ENCODE assay signal across 8 mouse cellular contexts in genomic region chr8:70760775-70761406, GRCm38 (mm10). TPM values are rescaled to one million over a fixed set of nuclear protein-coding genes. Genes with fewer than 3 reads are reported as not detected.
DNase-seq lines count a peak whose midpoint lies in the region; ATAC-seq and TF ChIP-seq lines count a peak whose summit lies in the region.

TSS of gene Mpv17l2 (minus strand) at chr8:70760946.

- H3K27ac ChIP-seq in bone marrow, adult 2 months (ENCODE audit: control insufficient read depth, insufficient read depth, low read depth, low read length, poor library complexity): peak within 1 kb of the TSS; percentile 87
- peak within 1 kb of the TSS; percentile 82 for H3K27ac ChIP-seq in embryonic facial prominence, embryonic 15.5 days (replicated peaks)
- H3K27ac ChIP-seq in limb, embryonic 14.5 days (replicated peaks; ENCODE audit: low read depth, low read length): 0 out of 2 replicates have a peak within 1 kb of the TSS, but pooled peaks have one; percentile 33
- H3K27ac ChIP-seq in midbrain, postnatal 0 days (ENCODE audit: low read depth, low read length): peak within 1 kb of the TSS; percentile 71

- peak within 1 kb of the TSS; percentile 70 for H3K4me3 ChIP-seq in bone marrow, adult 2 months (replicated peaks; ENCODE audit: control insufficient read depth, low read depth, low read length)
- peak within 1 kb of the TSS; percentile 58 for H3K4me3 ChIP-seq in embryonic facial prominence, embryonic 15.5 days (replicated peaks)
- peak within 1 kb of the TSS; percentile 71 for H3K4me3 ChIP-seq in limb, embryonic 14.5 days (replicated peaks; ENCODE audit: low read length)
- peak within 1 kb of the TSS; percentile 66 for H3K4me3 ChIP-seq in midbrain, postnatal 0 days (ENCODE audit: low read depth, low read length)

- peak; percentile 84 for TF ChIP-seq POLR2A in bone marrow, adult 2 months (IDR thresholded peaks at IDR 0.05; ENCODE audit: borderline replicate concordance, control insufficient read depth, low read depth, low read length)
- no peak for TF ChIP-seq POLR2A in limb, embryonic 14.5 days (IDR thresholded peaks at IDR 0.05; ENCODE audit: borderline replicate concordance, extremely low read depth, insufficient read depth, insufficient read length)

- H3K9ac ChIP-seq in embryonic facial prominence, embryonic 15.5 days: peak within 1 kb of the TSS; percentile 60
- peak within 1 kb of the TSS; percentile 72 for H3K9ac ChIP-seq in limb, embryonic 14.5 days (ENCODE audit: low read depth, low read length, severe bottlenecking)
- peak within 1 kb of the TSS; percentile 73 for H3K9ac ChIP-seq in midbrain, postnatal 0 days (replicated peaks; ENCODE audit: low read length, poor library complexity, severe bottlenecking)

- peaks cover 12% of the 10 kb centered on the region for H3K4me1 ChIP-seq in bone marrow, adult 2 months (ENCODE audit: control insufficient read depth, insufficient read depth, low read length)
- H3K4me1 ChIP-seq in embryonic facial prominence, embryonic 15.5 days: peaks cover 39% of the 10 kb centered on the region
- H3K4me1 ChIP-seq in limb, embryonic 14.5 days (ENCODE audit: control insufficient read depth, insufficient read depth, low read length): peaks cover 11% of the 10 kb centered on the region
- peaks cover 9% of the 10 kb centered on the region; the same call in 1 of the 2 replicates for H3K4me1 ChIP-seq in midbrain, postnatal 0 days (ENCODE audit: insufficient read depth, low read length)

- DNase-seq in 416B (ENCODE audit: low read depth): peak; percentile 99
- DNase-seq in heart, adult 8-10 months (ENCODE audit: low spot score): peak; percentile 97
- DNase-seq in kidney, adult 9 months: peak; percentile 99
- peak; percentile 97 for DNase-seq in limb, embryonic 14.5 days (ENCODE audit: low spot score)
- DNase-seq in midbrain, postnatal 0 days (ENCODE audit: low spot score): peak; percentile 99
- peak; percentile 90 to 91 for DNase-seq in spleen, postnatal 14 days (ENCODE audit: low spot score in 2 of 2)

- peak within 1 kb of the TSS; percentile 95 for H3K4me2 ChIP-seq in embryonic facial prominence, embryonic 15.5 days (replicated peaks)
- H3K4me2 ChIP-seq in limb, embryonic 14.5 days (replicated peaks; ENCODE audit: low read depth, low read length, severe bottlenecking): peak within 1 kb of the TSS; percentile 98
- H3K4me2 ChIP-seq in midbrain, postnatal 0 days (ENCODE audit: low read depth, low read length, poor library complexity, severe bottlenecking): peak within 1 kb of the TSS; percentile 98

- TF ChIP-seq CTCF in bone marrow, adult 2 months (IDR thresholded peaks at IDR 0.05; ENCODE audit: control insufficient read depth, insufficient read depth, low read length): no peak
- TF ChIP-seq CTCF in midbrain, postnatal 0 days (IDR thresholded peaks at IDR 0.05): no peak

- WGBS in bone marrow, adult 2 months: under 1% methylated on average over 54 of the region's 55 CpGs
- under 1% methylated on average over 55 of the region's 55 CpGs for WGBS in embryonic facial prominence, embryonic 15.5 days
- WGBS in limb, embryonic 14.5 days: under 1% methylated on average over 54 of the region's 55 CpGs
- under 1% methylated on average over 47 of the region's 55 CpGs for WGBS in midbrain, postnatal 0 days

- H3K27me3 ChIP-seq in embryonic facial prominence, embryonic 15.5 days: no peaks in the 10 kb centered on the region
- no peaks in the 10 kb centered on the region for H3K27me3 ChIP-seq in limb, embryonic 14.5 days (ENCODE audit: control insufficient read depth, insufficient read depth, low read length)
- 0 out of 2 replicates have a peak, but pooled peaks cover 1% of the 10 kb centered on the region for H3K27me3 ChIP-seq in midbrain, postnatal 0 days (ENCODE audit: insufficient read depth, low read length)

- peak; percentile 96 for ATAC-seq in embryonic facial prominence, embryonic 15.5 days (ENCODE audit: insufficient number of reproducible peaks, low FRiP score, low TSS enrichment, low read depth)
- ATAC-seq in limb, embryonic 14.5 days (ENCODE audit: low FRiP score, low read depth): peak; percentile 97
- peak; percentile 93 for ATAC-seq in midbrain, postnatal 0 days (ENCODE audit: low FRiP score)

- no peaks in the 10 kb centered on the region for H3K9me3 ChIP-seq in embryonic facial prominence, embryonic 15.5 days (replicated peaks)
- H3K9me3 ChIP-seq in limb, embryonic 14.5 days (ENCODE audit: control insufficient read depth, low read length): no peaks in the 10 kb centered on the region
- H3K9me3 ChIP-seq in midbrain, postnatal 0 days (ENCODE audit: low read length): no peaks in the 10 kb centered on the region

- H3K36me3 ChIP-seq in embryonic facial prominence, embryonic 15.5 days: peaks cover 30% of the 10 kb centered on the region
- H3K36me3 ChIP-seq in limb, embryonic 14.5 days (ENCODE audit: control insufficient read depth, insufficient read depth, low read length): peaks cover 23% of the 10 kb centered on the region
- peaks cover 29% of the 10 kb centered on the region for H3K36me3 ChIP-seq in midbrain, postnatal 0 days (ENCODE audit: insufficient read depth, low read length)

RNA-seq across cellular contexts. Expression of gene Mpv17l2, which starts in this region (rescaled TPM):
- 15.1 and 28.2 TPM in 2 replicates for polyA plus RNA-seq in bone marrow, adult 2 months (2011; ENCODE audit: insufficient read depth, insufficient read length, low replicate concordance, missing spikeins)
- 41.7 and 42.3 TPM in 2 replicates for polyA plus RNA-seq in embryonic facial prominence, embryonic 15.5 days (2015; fragmentation: Nextera tagmentation; extraction: Ambion mirVana)
- 10 to 100 TPM; 23.2 to 32.5 (median 27.7) TPM for total RNA-seq in heart, adult 8-10 months (2022)
- polyA plus RNA-seq in limb, embryonic 14.5 days (2012; rRNA removed): 27.7 and 41.6 TPM in 2 replicates
- polyA plus RNA-seq in limb, embryonic 14.5 days (2014; fragmentation: Nextera tagmentation; extraction: Ambion mirVana): 36.0 and 40.3 TPM in 2 replicates
- 27.8 and 29.2 TPM in 2 replicates for total RNA-seq in midbrain, postnatal 0 days (2014; rRNA removed)
- 43.7 and 45.8 TPM in 2 replicates for polyA plus RNA-seq in midbrain, postnatal 0 days (2015; fragmentation: Nextera tagmentation; extraction: Ambion mirVana)

Comparison
In these comparisons a context has a peak if more than half of its experiments do, and no peak if none do; other contexts are left out.
1. Peak in every context shown above with its lines: DNase-seq, ATAC-seq, H3K4me3 ChIP-seq and H3K27ac ChIP-seq.
2. H3K27ac ChIP-seq: peak in every context shown above with its lines; median percentile 87 in bone marrow, adult 2 months; 82 in embryonic facial prominence, embryonic 15.5 days; 71 in midbrain, postnatal 0 days; 33 in limb, embryonic 14.5 days.